Mouse (Mus musculus): ENCODE results near the gene Gpc6. TPM values are rescaled to one million over a fixed set of nuclear protein-coding genes. Genes with fewer than 3 reads are reported as not detected.

Gene Gpc6
- total and polyA plus RNA-seq, 3 experiments, result not detected

GRCm38 (mm10) chr14:116979714-116980382 is 54.7 kb downstream of the Gpc6 start:
- Histone ChIP-seq H3K4me1 (ENCODE audit: control insufficient read depth in 1 of 2, insufficient read depth in 2 of 2) (peaks cover 10 to 32% of the 10 kb centered on the region in 2 experiments), H3K27ac (ENCODE audit: insufficient read depth, low read depth) (no peak overlapping the region), H3K27me3 (replicated peaks) (no peaks in the 10 kb centered on the region), H3K4me3 (replicated peaks in 1 of 3; ENCODE audit: low read depth in 2 of 3, low read length in 2 of 3, poor library complexity in 1 of 3) (no peak overlapping the region), H3K9me3 (replicated peaks; ENCODE audit: low read length) (no peaks in the 10 kb centered on the region), H3K79me2 (replicated peaks; ENCODE audit: control insufficient read depth, extremely low read depth, insufficient read depth, poor library complexity, severe bottlenecking) (no peaks in the 10 kb centered on the region), H3K4me2 (ENCODE audit: insufficient read depth, low read depth, poor library complexity, severe bottlenecking) (no peak overlapping the region; the same call in 1 of the 2 replicates), H3K9ac (ENCODE audit: insufficient read depth, low read depth) (no peak overlapping the region), H3K36me3 (replicated peaks in 1 of 2; ENCODE audit: control insufficient read depth in 1 of 2, insufficient read depth in 1 of 2, low read length in 1 of 2) (no peaks in the 10 kb centered on the region)
- TF ChIP-seq ZKSCAN1 (IDR thresholded peaks at IDR 0.05; ENCODE audit: borderline replicate concordance, low read depth, low read length) (no peak), SIN3A (IDR thresholded peaks at IDR 0.05; ENCODE audit: low read length) (no peak), PAX5 (IDR thresholded peaks at IDR 0.05; ENCODE audit: low read length) (no peak), BHLHE40 (IDR thresholded peaks at IDR 0.05; ENCODE audit: low read depth, low read length) (no peak), IRF4 (IDR thresholded peaks at IDR 0.05; ENCODE audit: low read depth, low read length) (no peak), MEF2A (IDR thresholded peaks at IDR 0.05; ENCODE audit: borderline replicate concordance, low read depth, low read length) (no peak), E2F4 (IDR thresholded peaks at IDR 0.05; ENCODE audit: insufficient replicate concordance, low read depth, low read length) (no peak), KAT2A (IDR thresholded peaks at IDR 0.05; ENCODE audit: insufficient replicate concordance, low read length) (no peak), HCFC1 (IDR thresholded peaks at IDR 0.05; ENCODE audit: low read depth, low read length) (no peak), TCF12 (IDR thresholded peaks at IDR 0.05; ENCODE audit: low read depth, low read length) (no peak), JUND (conservative IDR thresholded peaks at IDR 0.05; ENCODE audit: low read depth, low read length) (no peak), EP300 (IDR thresholded peaks at IDR 0.05; ENCODE audit: low read length) (no peak), NRF1 (IDR thresholded peaks at IDR 0.05; ENCODE audit: low read depth, low read length) (no peak), ETS1 (conservative IDR thresholded peaks at IDR 0.05; ENCODE audit: low read depth, low read length) (no peak), UBTF (IDR thresholded peaks at IDR 0.05; ENCODE audit: low read depth, low read length) (no peak), GABPA (IDR thresholded peaks at IDR 0.05; ENCODE audit: insufficient replicate concordance, low read depth, low read length) (no peak)
- dilution Hi-C loops (cut with MboI; ENCODE audit: extremely low pct_ligation_motif_present, extremely low pct_unique_long_range_greater_than_20kb, low sequenced_read_pairs), result no loop called here
- no peak for DNase-seq (ENCODE audit: extremely low read depth)
- in situ Hi-C loops (cut with MboI; ENCODE audit: low pct_ligation_motif_present, low pct_unique_long_range_greater_than_20kb, low sequenced_read_pairs), result no loop called here

GRCm38 (mm10) chr14:116981711-116982110 is 56.6 kb downstream of the Gpc6 start:
- Histone ChIP-seq H3K4me3 (replicated peaks in 1 of 3; ENCODE audit: low read depth in 2 of 3, low read length in 2 of 3, poor library complexity in 1 of 3) (no peak overlapping the region), H3K4me1 (ENCODE audit: control insufficient read depth in 1 of 2, insufficient read depth in 2 of 2) (peaks cover 2 to 15% of the 10 kb centered on the region in 2 experiments), H3K27me3 (replicated peaks) (no peaks in the 10 kb centered on the region), H3K79me2 (replicated peaks; ENCODE audit: control insufficient read depth, extremely low read depth, insufficient read depth, poor library complexity, severe bottlenecking) (no peaks in the 10 kb centered on the region), H3K9me3 (replicated peaks; ENCODE audit: low read length) (no peaks in the 10 kb centered on the region), H3K4me2 (ENCODE audit: insufficient read depth, low read depth, poor library complexity, severe bottlenecking) (no peak overlapping the region), H3K9ac (ENCODE audit: insufficient read depth, low read depth) (no peak overlapping the region), H3K36me3 (replicated peaks in 1 of 2; ENCODE audit: control insufficient read depth in 1 of 2, insufficient read depth in 1 of 2, low read length in 1 of 2) (no peaks in the 10 kb centered on the region), H3K27ac (ENCODE audit: insufficient read depth, low read depth) (no peak overlapping the region)
- dilution Hi-C loops (cut with MboI; ENCODE audit: extremely low pct_ligation_motif_present, extremely low pct_unique_long_range_greater_than_20kb, low sequenced_read_pairs), result no loop called here
- TF ChIP-seq ZKSCAN1 (IDR thresholded peaks at IDR 0.05; ENCODE audit: borderline replicate concordance, low read depth, low read length) (no peak), MEF2A (IDR thresholded peaks at IDR 0.05; ENCODE audit: borderline replicate concordance, low read depth, low read length) (no peak), SIN3A (IDR thresholded peaks at IDR 0.05; ENCODE audit: low read length) (no peak), MAX (IDR thresholded peaks at IDR 0.05; ENCODE audit: low read length) (no peak), PAX5 (IDR thresholded peaks at IDR 0.05; ENCODE audit: low read length) (no peak), ZC3H11A (IDR thresholded peaks at IDR 0.05; ENCODE audit: low read depth, low read length) (no peak), UBTF (IDR thresholded peaks at IDR 0.05; ENCODE audit: low read depth, low read length) (no peak), NRF1 (IDR thresholded peaks at IDR 0.05; ENCODE audit: low read depth, low read length) (no peak), MAZ (IDR thresholded peaks at IDR 0.05; ENCODE audit: low read depth, low read length) (no peak), TBP (conservative IDR thresholded peaks at IDR 0.05; ENCODE audit: low read depth, low read length) (no peak), JUN (IDR thresholded peaks at IDR 0.05; ENCODE audit: insufficient read depth, low read depth, low read length) (no peak), USF2 (conservative IDR thresholded peaks at IDR 0.05; ENCODE audit: low read depth, low read length) (no peak), CHD1 (IDR thresholded peaks at IDR 0.05; ENCODE audit: low read depth, low read length) (no peak), RAD21 (IDR thresholded peaks at IDR 0.05; ENCODE audit: low read depth, low read length) (no peak), JUND (conservative IDR thresholded peaks at IDR 0.05; ENCODE audit: low read depth, low read length) (no peak), ZNF384 (IDR thresholded peaks at IDR 0.05; ENCODE audit: low read depth, low read length) (no peak), USF1 (IDR thresholded peaks at IDR 0.05; ENCODE audit: low read depth, low read length) (no peak)
- DNase-seq (ENCODE audit: extremely low read depth), result no peak
- in situ Hi-C loops (cut with MboI; ENCODE audit: low pct_ligation_motif_present, low pct_unique_long_range_greater_than_20kb, low sequenced_read_pairs), result no loop called here

All from CH12.LX (cell line).